Mouse (Mus musculus): Measurements from ENCODE around the gene Bcl6. TPM values are rescaled to one million over a fixed set of nuclear protein-coding genes. Genes with fewer than 3 reads are reported as not detected.

Bcl6 gene
- total and polyA plus RNA-seq, 3 experiments = 0.20 to 0.60 (median 0.25) TPM

DNA sequence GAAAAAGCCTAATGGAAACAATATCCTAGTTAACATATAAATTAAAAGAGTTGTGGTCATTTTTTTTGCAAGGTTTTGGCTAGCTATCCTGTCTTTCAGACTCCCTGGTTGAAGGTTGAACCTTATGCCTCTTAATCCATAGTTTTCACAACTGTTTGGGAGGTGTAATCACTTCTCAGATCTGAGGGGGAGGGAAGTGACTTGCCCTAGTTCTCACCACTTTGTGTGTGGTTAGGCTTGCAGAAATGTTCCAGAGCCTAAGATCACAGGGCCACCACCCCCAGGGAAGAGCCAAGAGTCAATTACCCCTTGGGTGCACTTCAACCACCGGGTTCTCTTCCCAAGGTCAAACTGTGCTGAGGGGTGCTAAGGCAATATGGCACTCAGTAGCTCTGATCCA is 33.1 kb upstream of the Bcl6 start:
- dilution Hi-C loops (cut with MboI; ENCODE audit: extremely low pct_ligation_motif_present, extremely low pct_unique_long_range_greater_than_20kb, low sequenced_read_pairs) (no loop called here), in situ Hi-C loops (cut with MboI; ENCODE audit: low pct_ligation_motif_present, low pct_unique_long_range_greater_than_20kb, low sequenced_read_pairs) (no loop called here)
- no peak overlapping the region for H3K9ac ChIP-seq (ENCODE audit: insufficient read depth, low read depth)
- TF ChIP-seq NELFE (IDR thresholded peaks at IDR 0.05; ENCODE audit: low read depth, low read length) = no peak
- TF ChIP-seq GABPA (IDR thresholded peaks at IDR 0.05; ENCODE audit: insufficient replicate concordance, low read depth, low read length) = no peak
- no peak for TF ChIP-seq TBP (conservative IDR thresholded peaks at IDR 0.05; ENCODE audit: low read depth, low read length)
- no peak for TF ChIP-seq TCF12 (IDR thresholded peaks at IDR 0.05; ENCODE audit: low read depth, low read length)
- TF ChIP-seq ZKSCAN1 (IDR thresholded peaks at IDR 0.05; ENCODE audit: borderline replicate concordance, low read depth, low read length) = no peak
- H3K79me2 ChIP-seq (replicated peaks; ENCODE audit: control insufficient read depth, extremely low read depth, insufficient read depth, poor library complexity, severe bottlenecking) = no peaks in the 10 kb centered on the region
- no peak for DNase-seq (ENCODE audit: extremely low read depth)
- H3K36me3 ChIP-seq (replicated peaks in 1 of 2; ENCODE audit: control insufficient read depth in 1 of 2, insufficient read depth in 1 of 2, low read length in 1 of 2) = no peaks in the 10 kb centered on the region
- no peaks in the 10 kb centered on the region for H3K4me1 ChIP-seq (ENCODE audit: control insufficient read depth in 1 of 2, insufficient read depth in 2 of 2)
- H3K27ac ChIP-seq (ENCODE audit: insufficient read depth, low read depth) = no peak overlapping the region
- H3K27me3 ChIP-seq (replicated peaks) = peaks cover 2% of the 10 kb centered on the region
- H3K4me3 ChIP-seq (replicated peaks in 1 of 3; ENCODE audit: low read depth in 2 of 3, low read length in 2 of 3, poor library complexity in 1 of 3) = no peak overlapping the region
- no peaks in the 10 kb centered on the region for H3K9me3 ChIP-seq (replicated peaks; ENCODE audit: low read length)
- H3K4me2 ChIP-seq (ENCODE audit: insufficient read depth, low read depth, poor library complexity, severe bottlenecking) = no peak overlapping the region

DNA sequence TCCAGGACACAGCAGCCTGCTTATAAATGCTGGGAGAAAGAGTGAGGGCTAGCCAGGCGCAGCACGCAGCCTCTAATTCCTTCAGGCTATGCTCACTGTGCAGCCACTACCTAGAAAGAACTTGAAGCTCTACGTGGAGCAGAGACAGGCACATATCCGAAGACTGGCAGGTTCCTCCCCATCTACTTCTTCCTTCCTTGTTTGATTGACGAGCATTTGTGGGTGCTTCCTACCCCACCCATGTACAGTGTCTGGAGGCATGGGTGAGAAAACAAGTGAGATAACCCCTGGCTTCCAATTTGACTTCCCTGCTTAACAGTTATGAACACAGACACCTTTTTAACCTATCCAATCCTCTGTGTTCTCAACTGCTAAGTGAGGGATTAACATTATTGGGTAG is 28.1 kb upstream of the Bcl6 start:
- H3K27me3 ChIP-seq (replicated peaks) = peaks cover 2% of the 10 kb centered on the region
- no peaks in the 10 kb centered on the region for H3K9me3 ChIP-seq (replicated peaks; ENCODE audit: low read length)
- H3K4me1 ChIP-seq (ENCODE audit: control insufficient read depth in 1 of 2, insufficient read depth in 2 of 2) = peaks cover 4 to 12% of the 10 kb centered on the region in 2 experiments; a peak in 2 of 4 replicates
- no peak overlapping the region for H3K9ac ChIP-seq (ENCODE audit: insufficient read depth, low read depth)
- in situ Hi-C loops (cut with MboI; ENCODE audit: low pct_ligation_motif_present, low pct_unique_long_range_greater_than_20kb, low sequenced_read_pairs) (no loop called here), dilution Hi-C loops (cut with MboI; ENCODE audit: extremely low pct_ligation_motif_present, extremely low pct_unique_long_range_greater_than_20kb, low sequenced_read_pairs) (no loop called here)
- TF ChIP-seq MYC (IDR thresholded peaks at IDR 0.05; ENCODE audit: low read depth, low read length) = no peak
- TF ChIP-seq GABPA (IDR thresholded peaks at IDR 0.05; ENCODE audit: insufficient replicate concordance, low read depth, low read length) = no peak
- no peak for TF ChIP-seq RCOR1 (conservative IDR thresholded peaks at IDR 0.05; ENCODE audit: low read depth, low read length)
- no peak for TF ChIP-seq ZKSCAN1 (IDR thresholded peaks at IDR 0.05; ENCODE audit: borderline replicate concordance, low read depth, low read length)
- TF ChIP-seq CHD1 (IDR thresholded peaks at IDR 0.05; ENCODE audit: low read depth, low read length) = no peak
- no peak for TF ChIP-seq HCFC1 (IDR thresholded peaks at IDR 0.05; ENCODE audit: low read depth, low read length)
- TF ChIP-seq EP300 (IDR thresholded peaks at IDR 0.05; ENCODE audit: low read length) = no peak
- no peak for TF ChIP-seq MAFK (IDR thresholded peaks at IDR 0.05; ENCODE audit: insufficient replicate concordance, low read length)
- TF ChIP-seq TBP (conservative IDR thresholded peaks at IDR 0.05; ENCODE audit: low read depth, low read length) = no peak
- TF ChIP-seq ZMIZ1 (IDR thresholded peaks at IDR 0.05; ENCODE audit: low read depth, low read length) = no peak
- TF ChIP-seq POLR2AphosphoS2 (IDR thresholded peaks at IDR 0.05; ENCODE audit: low read depth, low read length) = no peak
- TF ChIP-seq UBTF (IDR thresholded peaks at IDR 0.05; ENCODE audit: low read depth, low read length) = no peak
- H3K4me2 ChIP-seq (ENCODE audit: insufficient read depth, low read depth, poor library complexity, severe bottlenecking) = no peak overlapping the region
- no peak for DNase-seq (ENCODE audit: extremely low read depth)
- no peak overlapping the region for H3K27ac ChIP-seq (ENCODE audit: insufficient read depth, low read depth)
- H3K36me3 ChIP-seq (replicated peaks in 1 of 2; ENCODE audit: control insufficient read depth in 1 of 2, insufficient read depth in 1 of 2, low read length in 1 of 2) = no peaks in the 10 kb centered on the region
- H3K4me3 ChIP-seq (replicated peaks in 1 of 3; ENCODE audit: low read depth in 2 of 3, low read length in 2 of 3, poor library complexity in 1 of 3) = no peak overlapping the region
- no peaks in the 10 kb centered on the region for H3K79me2 ChIP-seq (replicated peaks; ENCODE audit: control insufficient read depth, extremely low read depth, insufficient read depth, poor library complexity, severe bottlenecking)
